Mouse (Mus musculus) brain, embryonic 14.5 days (tissue): ENCODE results near the gene Optn.

Experiments
- CTCF ChIP-seq: fragments of 200-500 bp; IDR thresholded peaks from 2 replicates; pipeline ENCODE4 v1.5.1; 2012; ENCODE audit warnings: inconsistent platforms, mild to moderate bottlenecking, moderate library complexity, borderline replicate concordance; ENCODE audit not compliant: insufficient read depth, insufficient read length; ENCODE audit errors: extremely low read depth
- POLR2A ChIP-seq: fragments of 200-500 bp; IDR thresholded peaks from 2 replicates; pipeline ENCODE4 v1.6.1; 2012; ENCODE audit warnings: mild to moderate bottlenecking, inconsistent platforms, borderline replicate concordance; ENCODE audit not compliant: poor library complexity, insufficient read depth, insufficient read length, severe bottlenecking; ENCODE audit errors: extremely low read depth

DNA sequence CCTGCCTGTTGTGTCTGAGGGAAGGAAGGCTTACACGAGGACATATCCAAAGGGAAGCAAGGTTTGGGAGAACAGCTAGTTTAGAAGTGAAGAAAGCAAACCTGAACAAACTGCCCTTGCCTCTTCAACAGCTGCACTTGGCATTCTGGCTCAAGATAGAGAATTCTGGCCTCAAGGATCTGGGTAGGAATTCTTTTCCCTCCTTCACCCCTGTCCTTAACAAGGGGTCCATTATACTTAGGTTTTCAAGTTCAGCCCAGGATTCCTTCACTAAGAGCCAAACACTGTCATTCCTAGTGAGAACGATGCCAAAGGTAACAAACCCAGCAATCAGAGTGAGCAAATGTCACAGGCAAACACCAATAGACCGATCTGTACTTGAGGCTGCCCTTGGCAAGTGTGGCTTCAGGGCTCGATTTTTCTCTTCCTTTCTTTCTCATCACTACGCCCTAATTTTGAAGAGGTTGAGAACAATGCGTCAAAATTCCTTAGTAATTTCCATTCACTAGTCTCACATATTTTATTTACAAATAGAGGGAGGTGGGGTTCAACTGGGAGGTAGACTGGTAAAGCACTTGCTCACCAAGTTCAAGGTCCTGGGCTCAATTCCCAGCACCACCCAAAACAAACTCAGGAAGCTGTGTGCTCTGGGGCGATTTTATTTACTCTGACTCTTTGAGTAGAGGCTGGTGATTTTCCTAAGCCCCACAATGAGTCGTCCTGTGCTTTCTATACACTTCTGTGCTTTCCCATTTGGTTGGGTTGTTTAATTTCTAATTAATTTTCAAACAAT, 76.3 kb downstream of the Optn start:
- TF ChIP-seq CTCF (no peak), POLR2A (no peak)
